Mouse (Mus musculus) ES-Bruce4 (cell line): ENCODE measurements around the gene Pex11a.

Experiments
- CTCF ChIP-seq: IDR thresholded peaks from one replicate; pipeline ENCODE4 v1.8.1; 2011; ENCODE audit warnings: low read depth, low read length
- EP300 ChIP-seq: IDR thresholded peaks from 2 replicates; pipeline ENCODE4 v1.6.1; 2011; ENCODE audit warnings: low read depth, low read length; ENCODE audit not compliant: insufficient read depth
- POLR2A ChIP-seq: IDR thresholded peaks from one replicate; pipeline ENCODE4 v1.8.1; 2011; ENCODE audit warnings: low read length; ENCODE audit not compliant: insufficient read depth

DNA sequence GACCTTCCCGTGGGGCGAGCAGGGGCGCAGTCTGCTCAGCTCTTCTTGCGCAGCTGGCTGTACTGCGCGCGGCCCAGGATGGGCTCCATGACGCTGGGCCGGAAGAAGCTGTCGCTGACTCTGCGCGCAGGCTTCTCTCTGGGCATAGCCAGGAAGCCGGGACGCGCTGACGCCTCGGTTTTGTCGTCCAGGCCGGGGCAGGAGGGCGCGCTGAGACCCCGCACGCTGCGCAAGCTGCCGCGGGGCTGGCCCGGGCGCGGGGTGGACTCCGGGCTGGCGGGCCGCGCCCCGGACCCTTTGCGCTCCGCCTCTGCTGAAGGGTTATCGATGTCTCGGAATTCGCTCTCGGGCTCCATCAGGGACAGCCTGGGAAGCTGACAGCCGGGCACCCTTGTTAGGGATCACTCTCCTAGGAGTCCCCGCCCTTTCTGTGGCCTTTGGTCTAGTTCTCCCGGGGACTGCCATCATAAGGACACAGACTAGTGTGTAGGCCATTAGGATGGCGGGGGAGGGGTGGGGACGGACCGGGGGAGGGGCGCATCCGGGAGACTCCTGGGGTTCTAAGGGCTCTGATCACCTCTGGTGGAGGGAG, 21.4 kb downstream of the Pex11a start:
- TF ChIP-seq POLR2A = no peak
- TF ChIP-seq CTCF = no peak
- no peak for TF ChIP-seq EP300
